Mouse (Mus musculus): Measurements from ENCODE around the gene Emx1.

DNA sequence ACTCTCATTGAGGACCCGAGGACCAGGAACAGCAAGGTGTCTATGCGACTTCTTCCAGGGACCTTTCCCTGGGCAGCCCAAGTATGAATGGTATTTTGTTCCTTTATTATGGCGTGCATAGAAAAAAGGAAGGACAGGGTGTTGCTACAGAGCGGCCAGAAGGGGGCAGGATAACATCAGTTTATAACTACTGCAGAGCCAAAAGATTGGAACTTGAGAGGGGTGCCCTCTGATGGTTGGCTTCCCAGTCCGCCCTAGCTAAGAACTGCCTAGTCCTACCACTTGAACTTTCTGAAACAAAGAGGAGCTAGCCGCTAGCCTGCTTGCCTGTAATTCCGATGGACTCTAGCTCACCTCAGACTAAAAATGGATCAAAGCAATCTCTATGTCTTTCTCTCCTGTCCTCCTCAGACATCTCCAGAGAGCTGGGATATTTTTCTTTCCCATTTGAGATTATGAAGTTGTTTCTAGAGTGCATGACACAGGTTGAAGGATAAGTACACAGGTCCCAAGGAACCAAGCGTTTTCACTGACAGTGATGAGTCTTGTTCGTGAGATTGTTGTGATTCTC lies 33.2 kb upstream of the Emx1 start:
- TF ChIP-seq POLR2A (IDR thresholded peaks at IDR 0.05; ENCODE audit: borderline replicate concordance, insufficient read depth, low read length), result no peak
- TF ChIP-seq CTCF (IDR thresholded peaks at IDR 0.05; ENCODE audit: borderline replicate concordance, insufficient read depth, low read depth, low read length), result peak; percentile 83
